In the genomic region with DNA sequence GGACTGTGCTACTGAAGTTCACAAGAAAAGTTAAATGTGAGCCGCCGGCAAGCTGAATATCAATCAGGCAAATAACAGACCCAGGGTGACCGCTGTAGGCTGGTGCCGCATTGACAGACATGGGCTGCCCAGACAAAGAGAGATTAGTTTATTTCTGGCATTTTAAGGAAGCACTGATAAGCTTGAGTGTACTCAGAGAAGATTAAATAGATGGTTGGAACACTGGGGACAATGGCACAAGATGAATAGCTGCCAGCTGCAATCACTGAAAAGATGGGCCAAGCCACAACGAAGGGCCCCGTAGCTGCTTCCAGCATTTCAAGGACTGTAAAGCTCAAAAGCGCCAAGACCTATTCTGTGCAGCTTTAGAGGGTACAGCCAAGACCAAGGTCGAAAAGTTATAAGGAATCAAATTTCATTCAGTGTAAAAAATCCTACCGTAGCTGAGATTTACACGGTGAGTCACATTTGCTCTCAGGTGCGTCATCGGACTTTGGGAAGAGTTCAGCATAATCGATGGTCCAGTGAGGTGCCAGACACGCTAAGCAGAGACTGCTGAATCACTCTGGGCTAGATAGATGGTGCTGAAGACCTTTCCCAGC, we compare ENCODE assay signal across 15 mouse cellular contexts.
DNase-seq lines count a peak whose midpoint lies in the region; ATAC-seq and TF ChIP-seq lines count a peak whose summit lies in the region.
"Had no signal": no experiment of that assay in that cellular context is flagged by ENCODE, and none has a peak within 500 bp of the region (broad histone marks: within the 10 kb centered on the region; RNA-seq: fewer than 3 reads in every experiment).

No protein-coding gene starts in this region.

- TF ChIP-seq EP300 in stomach, postnatal 0 days (optimal IDR thresholded peaks at IDR 0.05), result no peak

- H3K4me1 ChIP-seq in heart, embryonic 14.5 days (ENCODE audit: control insufficient read depth in 2 of 2, insufficient read depth in 2 of 2, low read length in 2 of 2), result peaks cover 3 to 10% of the 10 kb centered on the region in 2 experiments; a peak in 2 of 4 replicates
- H3K4me1 ChIP-seq in stomach, postnatal 0 days (replicated peaks; ENCODE audit: control insufficient read depth, insufficient read depth), result no peaks in the 10 kb centered on the region
- no peaks in the 10 kb centered on the region for H3K4me1 ChIP-seq in hindbrain, embryonic 16.5 days (ENCODE audit: control insufficient read depth, insufficient read depth, low read depth, low read length)
- H3K4me1 ChIP-seq: embryonic facial prominence, embryonic 13.5 days; intestine, embryonic 15.5 days; liver, embryonic 15.5 days had no signal

- no peaks in the 10 kb centered on the region for H3K9me3 ChIP-seq in heart, embryonic 14.5 days (ENCODE audit: control insufficient read depth, low read length)
- H3K9me3 ChIP-seq in stomach, postnatal 0 days (ENCODE audit: control insufficient read depth, low read length), result no peaks in the 10 kb centered on the region
- no peaks in the 10 kb centered on the region for H3K9me3 ChIP-seq in hindbrain, embryonic 16.5 days (ENCODE audit: control insufficient read depth, low read length)
- H3K9me3 ChIP-seq: embryonic facial prominence, embryonic 13.5 days; intestine, embryonic 15.5 days; liver, embryonic 15.5 days had no signal

- no peak for ATAC-seq in heart, embryonic 14.5 days (ENCODE audit: insufficient number of reproducible peaks, insufficient read depth, low FRiP score, low read depth)
- ATAC-seq in stomach, postnatal 0 days (ENCODE audit: low FRiP score, low TSS enrichment), result peak; percentile 83
- no peak for ATAC-seq in inflammation-experienced regulatory T-cells, adult 6 months
- no peak for ATAC-seq in hindbrain, embryonic 16.5 days
- ATAC-seq: CD4-positive, CD25-positive, alpha-beta regulatory T cell, adult 4 months; intestine, embryonic 15.5 days had no signal

- no peak overlapping the region for H3K9ac ChIP-seq in heart, embryonic 14.5 days (ENCODE audit: low read length)
- H3K9ac ChIP-seq in stomach, postnatal 0 days (ENCODE audit: low read length), result no peak overlapping the region
- no peak overlapping the region for H3K9ac ChIP-seq in hindbrain, embryonic 16.5 days (ENCODE audit: low read depth, low read length)
- H3K9ac ChIP-seq: embryonic facial prominence, embryonic 13.5 days; intestine, embryonic 15.5 days; liver, embryonic 15.5 days had no signal

- no peak overlapping the region for H3K4me3 ChIP-seq in heart, embryonic 14.5 days (ENCODE audit: control insufficient read depth in 1 of 2, insufficient read depth in 1 of 2, low read depth in 1 of 2, low read length in 2 of 2)
- H3K4me3 ChIP-seq in stomach, postnatal 0 days (ENCODE audit: low read depth, low read length), result no peak overlapping the region
- H3K4me3 ChIP-seq in hindbrain, embryonic 16.5 days (ENCODE audit: low read length), result no peak overlapping the region
- H3K4me3 ChIP-seq: embryonic facial prominence, embryonic 13.5 days; intestine, embryonic 15.5 days; liver, embryonic 15.5 days had no signal

- no peaks in the 10 kb centered on the region for H3K36me3 ChIP-seq in heart, embryonic 14.5 days (ENCODE audit: control insufficient read depth, insufficient read depth, low read length)
- no peaks in the 10 kb centered on the region for H3K36me3 ChIP-seq in stomach, postnatal 0 days (ENCODE audit: control insufficient read depth, insufficient read depth, low read length)
- H3K36me3 ChIP-seq in hindbrain, embryonic 16.5 days (ENCODE audit: control insufficient read depth, insufficient read depth, low read length), result no peaks in the 10 kb centered on the region
- H3K36me3 ChIP-seq: embryonic facial prominence, embryonic 13.5 days; intestine, embryonic 15.5 days; liver, embryonic 15.5 days had no signal

- H3K27ac ChIP-seq in heart, embryonic 14.5 days (replicated peaks in 1 of 2; ENCODE audit: control insufficient read depth in 1 of 2, insufficient read depth in 1 of 2, low read depth in 2 of 2, low read length in 2 of 2), result no peak overlapping the region
- H3K27ac ChIP-seq in stomach, postnatal 0 days (replicated peaks), result no peak overlapping the region
- H3K27ac ChIP-seq in hindbrain, embryonic 16.5 days (ENCODE audit: low read depth, low read length), result no peak overlapping the region
- H3K27ac ChIP-seq: embryonic facial prominence, embryonic 13.5 days; intestine, embryonic 15.5 days; liver, embryonic 15.5 days had no signal

- 34% methylated on average over 14 of the region's 14 CpGs for WGBS in heart, embryonic 14.5 days
- WGBS in stomach, postnatal 0 days, result 35% methylated on average over 14 of the region's 14 CpGs
- 69% methylated on average over 14 of the region's 14 CpGs for WGBS in hindbrain, embryonic 16.5 days

- no peak for TF ChIP-seq CTCF in stomach, postnatal 0 days (IDR thresholded peaks at IDR 0.05; ENCODE audit: low read depth)

- H3K27me3 ChIP-seq in heart, embryonic 14.5 days (ENCODE audit: control insufficient read depth, insufficient read depth, low read length), result no peaks in the 10 kb centered on the region
- H3K27me3 ChIP-seq in stomach, postnatal 0 days (ENCODE audit: control insufficient read depth, insufficient read depth, low read length), result no peaks in the 10 kb centered on the region
- H3K27me3 ChIP-seq in hindbrain, embryonic 16.5 days (replicated peaks; ENCODE audit: control insufficient read depth, insufficient read depth, low read length), result no peaks in the 10 kb centered on the region
- H3K27me3 ChIP-seq: embryonic facial prominence, embryonic 13.5 days; intestine, embryonic 15.5 days; liver, embryonic 15.5 days had no signal

- DNase-seq in ovary, adult 18-20 months (ENCODE audit: low spot score), result peak; percentile 31
- no peak for DNase-seq in ovary, postnatal 36 days (ENCODE audit: low spot score)
- peak; percentile 28 for DNase-seq in brain, adult 2 months (ENCODE audit: low read depth, low spot score)
- DNase-seq in stomach, postnatal 0 days (ENCODE audit: low spot score), result peak; percentile 31
- no peak for DNase-seq in cerebellum, postnatal 10 days
- DNase-seq: cerebellum, adult 2 months; gastrocnemius, postnatal 25 days; layer of hippocampus, adult 9-11 months had no signal

- H3K4me2 ChIP-seq in heart, embryonic 14.5 days (ENCODE audit: low read length), result peak overlapping the region; percentile 21; the same call in 1 of the 2 replicates
- H3K4me2 ChIP-seq in stomach, postnatal 0 days (replicated peaks; ENCODE audit: low read depth), result no peak overlapping the region
- no peak overlapping the region for H3K4me2 ChIP-seq in hindbrain, embryonic 16.5 days (ENCODE audit: low read length)
- H3K4me2 ChIP-seq: embryonic facial prominence, embryonic 13.5 days; intestine, embryonic 15.5 days; liver, embryonic 15.5 days had no signal

Comparison
In these comparisons a context has a peak if more than half of its experiments do, and no peak if none do; other contexts are left out.
1. DNase-seq: peak in ovary, adult 18-20 months (single experiment), brain, adult 2 months (single experiment) and stomach, postnatal 0 days (single experiment); none in ovary, postnatal 36 days (single experiment) and cerebellum, postnatal 10 days (0 of 2).